Mouse (Mus musculus) hindbrain, embryonic 11.5 days (tissue): ENCODE data around the gene Phka1. TPM values are rescaled to one million over a fixed set of nuclear protein-coding genes. Genes with fewer than 3 reads are reported as not detected.

Experiments used
- ATAC-seq: fragments of 200-750 bp; cut with Nextera tagmentation; 2 replicates; pipeline ENCODE4 v1.8.0; 2017; ENCODE audit warnings: mild to moderate bottlenecking, moderate TSS enrichment, moderate library complexity; ENCODE audit not compliant: low FRiP score
- DNase-seq: peaks from one replicate; pipeline ENCODE4 v3.0.0-alpha.2; 2015; ENCODE audit warnings: low spot score
- H3K27ac ChIP-seq: fragments of 300-500 bp; sonication (generic); 2 replicates; pipeline ENCODE4 v1.5.1; 2014; ENCODE audit warnings: mild to moderate bottlenecking, low read depth, low read length
- H3K27me3 ChIP-seq: fragments of 300-500 bp; sonication (generic); 2 replicates; pipeline ENCODE4 v1.6.1; 2014; ENCODE audit warnings: mild to moderate bottlenecking, low read length, moderate library complexity, mixed read lengths; ENCODE audit not compliant: control insufficient read depth, insufficient read depth
- H3K36me3 ChIP-seq: fragments of 300-500 bp; sonication (generic); 2 replicates; pipeline ENCODE4 v1.6.1; 2014; ENCODE audit warnings: mild to moderate bottlenecking, low read length, moderate library complexity, mixed read lengths; ENCODE audit not compliant: control insufficient read depth, insufficient read depth
- H3K4me1 ChIP-seq: fragments of 300-500 bp; sonication (generic); replicated peaks from 2 replicates; pipeline ENCODE4 v1.6.1; 2014; ENCODE audit warnings: low read length, mixed read lengths; ENCODE audit not compliant: control insufficient read depth, insufficient read depth
- H3K4me2 ChIP-seq: fragments of 300-500 bp; sonication (generic); replicated peaks from 2 replicates; pipeline ENCODE4 v1.6.1; 2014; ENCODE audit warnings: mild to moderate bottlenecking, low read depth, low read length
- H3K4me3 ChIP-seq: fragments of 300-500 bp; sonication (generic); 2 replicates; pipeline ENCODE4 v1.5.1; 2014; ENCODE audit warnings: low read depth, low read length
- H3K9ac ChIP-seq: fragments of 300-500 bp; sonication (generic); 2 replicates; pipeline ENCODE4 v1.6.1; 2014; ENCODE audit warnings: low read depth, low read length
- H3K9me3 ChIP-seq: fragments of 300-500 bp; sonication (generic); 2 replicates; pipeline ENCODE4 v1.6.1; 2016; ENCODE audit warnings: low read length; ENCODE audit not compliant: control insufficient read depth
- WGBS: fragments of 180-500 bp; shearing (Covaris S2); extraction: QIAGEN DNeasy Blood & Tissue Kit; methylation state at CpG from one replicate; pipeline ENCODE4 v1.1.7; 2014; 5-methylcytosine and 5-hydroxymethylcytosine counted together
- polyA plus RNA-seq: library from polyadenylated mRNA; unstranded; fragments of >200 nt; fragmentation: Nextera tagmentation; extraction: Ambion mirVana; gene quantifications from 2 replicates; pipeline ENCODE4 v1.2.1, GENCODE M21; 2014

The Phka1 gene
- polyA plus RNA-seq, 1 experiment from 2014 or later: 5.9 TPM

- Histone ChIP-seq H3K4me3 (no peak overlapping the region), H3K27ac (no peak overlapping the region), H3K4me2 (no peak overlapping the region), H3K36me3 (no peaks in the 10 kb centered on the region), H3K9me3 (no peaks in the 10 kb centered on the region), H3K27me3 (no peaks in the 10 kb centered on the region), H3K4me1 (no peaks in the 10 kb centered on the region), H3K9ac (no peak overlapping the region)
- WGBS: 82% methylated on average over 2 of the region's 2 CpGs
- no peak for DNase-seq
- no peak for ATAC-seq
Measured at GRCm38 (mm10) chrX:102601269-102601668, 42.8 kb downstream of the Phka1 start.

GRCm38 (mm10) chrX:102588560-102588959 lies 55.5 kb downstream of the Phka1 start:
- no peak for ATAC-seq
- no peaks in the 10 kb centered on the region for H3K9me3 ChIP-seq
- H3K27ac ChIP-seq: no peak overlapping the region
- no peak overlapping the region for H3K9ac ChIP-seq
- no peak overlapping the region for H3K4me2 ChIP-seq
- no peak overlapping the region for H3K4me3 ChIP-seq
- 48% methylated on average over 1 of the region's 1 CpGs for WGBS
- no peaks in the 10 kb centered on the region for H3K27me3 ChIP-seq
- no peaks in the 10 kb centered on the region for H3K4me1 ChIP-seq
- no peak for DNase-seq
- H3K36me3 ChIP-seq: no peaks in the 10 kb centered on the region

- Histone ChIP-seq H3K4me3 (no peak overlapping the region), H3K4me1 (no peaks in the 10 kb centered on the region), H3K9ac (no peak overlapping the region), H3K9me3 (no peaks in the 10 kb centered on the region), H3K27me3 (no peaks in the 10 kb centered on the region), H3K36me3 (no peaks in the 10 kb centered on the region), H3K27ac (no peak overlapping the region), H3K4me2 (no peak overlapping the region)
- WGBS: 50% methylated on average over 1 of the region's 1 CpGs
- ATAC-seq: no peak
- DNase-seq: no peak
Measured at GRCm38 (mm10) chrX:102571186-102571585, 72.9 kb downstream of the Phka1 start.

GRCm38 (mm10) chrX:102556906-102557305 lies 87.1 kb downstream of the Phka1 start:
- Histone ChIP-seq H3K4me3 (no peak overlapping the region), H3K36me3 (no peaks in the 10 kb centered on the region), H3K27ac (no peak overlapping the region), H3K4me2 (no peak overlapping the region), H3K9me3 (no peaks in the 10 kb centered on the region), H3K4me1 (no peaks in the 10 kb centered on the region), H3K27me3 (no peaks in the 10 kb centered on the region), H3K9ac (no peak overlapping the region)
- ATAC-seq (no peak), DNase-seq (no peak)
- 94% methylated on average over 7 of the region's 7 CpGs for WGBS

- WGBS: 75% methylated on average over 4 of the region's 4 CpGs
- peaks cover 5% of the 10 kb centered on the region; the same call in 1 of the 2 replicates for H3K27me3 ChIP-seq
Measured at GRCm38 (mm10) chrX:102509205-102509604, 134.8 kb downstream of the Phka1 start.

GRCm38 (mm10) chrX:102504644-102505481 lies 139.2 kb downstream of the Phka1 start, which contains the start of gene Hdac8:
TSS of gene Hdac8 (minus strand) at chrX:102505359.
- H3K4me2 ChIP-seq: peak within 1 kb of the TSS; percentile 34
- H3K9ac ChIP-seq: peak within 1 kb of the TSS; percentile 40; the same call in 1 of the 2 replicates
- no peak within 1 kb of the TSS for H3K27ac ChIP-seq
- H3K4me1 ChIP-seq: no peaks in the 10 kb centered on the region
- 17% methylated on average over 27 of the region's 27 CpGs for WGBS
- peak; percentile 91 for ATAC-seq
- no peaks in the 10 kb centered on the region for H3K9me3 ChIP-seq
- no peaks in the 10 kb centered on the region for H3K36me3 ChIP-seq
- DNase-seq: peak; percentile 56
- peak within 1 kb of the TSS; percentile 45 for H3K4me3 ChIP-seq
- peaks cover 6% of the 10 kb centered on the region for H3K27me3 ChIP-seq

More at GRCm38 (mm10) chrX:102509205-102509604, 134.8 kb downstream of the Phka1 start:
- no peaks in the 10 kb centered on the region for H3K4me1 ChIP-seq
- H3K27ac ChIP-seq: no peak overlapping the region
- H3K4me2 ChIP-seq: no peak overlapping the region
- no peaks in the 10 kb centered on the region for H3K9me3 ChIP-seq
- H3K36me3 ChIP-seq: no peaks in the 10 kb centered on the region
- no peak overlapping the region for H3K4me3 ChIP-seq
- H3K9ac ChIP-seq: no peak overlapping the region
- ATAC-seq (no peak), DNase-seq (no peak)

GRCm38 (mm10) chrX:102504179-102504578 lies 139.9 kb downstream of the Phka1 start:
- Histone ChIP-seq H3K4me1 (no peaks in the 10 kb centered on the region), H3K9me3 (no peaks in the 10 kb centered on the region), H3K4me2 (peak overlapping the region; percentile 34), H3K36me3 (no peaks in the 10 kb centered on the region), H3K4me3 (peak overlapping the region; percentile 45), H3K9ac (no peak overlapping the region), H3K27ac (no peak overlapping the region), H3K27me3 (peaks cover 6% of the 10 kb centered on the region)
- 33% methylated on average over 10 of the region's 10 CpGs for WGBS
- DNase-seq (no peak), ATAC-seq (no peak)

- H3K9me3 ChIP-seq: no peaks in the 10 kb centered on the region
- no peak overlapping the region for H3K9ac ChIP-seq
- no peak overlapping the region for H3K4me3 ChIP-seq
- DNase-seq (peak; percentile 22), ATAC-seq (no peak)
- 69% methylated on average over 6 of the region's 6 CpGs for WGBS
- 0 out of 2 replicates have a peak, but pooled peaks cover 2% of the 10 kb centered on the region for H3K27me3 ChIP-seq
- H3K27ac ChIP-seq: no peak overlapping the region
- H3K4me2 ChIP-seq: no peak overlapping the region
- H3K36me3 ChIP-seq: no peaks in the 10 kb centered on the region
- no peaks in the 10 kb centered on the region for H3K4me1 ChIP-seq
Measured at GRCm38 (mm10) chrX:102493992-102494730, 149.9 kb downstream of the Phka1 start.
